Comparison of ENCODE assay signal across 22 mouse cellular contexts in the genomic region with DNA sequence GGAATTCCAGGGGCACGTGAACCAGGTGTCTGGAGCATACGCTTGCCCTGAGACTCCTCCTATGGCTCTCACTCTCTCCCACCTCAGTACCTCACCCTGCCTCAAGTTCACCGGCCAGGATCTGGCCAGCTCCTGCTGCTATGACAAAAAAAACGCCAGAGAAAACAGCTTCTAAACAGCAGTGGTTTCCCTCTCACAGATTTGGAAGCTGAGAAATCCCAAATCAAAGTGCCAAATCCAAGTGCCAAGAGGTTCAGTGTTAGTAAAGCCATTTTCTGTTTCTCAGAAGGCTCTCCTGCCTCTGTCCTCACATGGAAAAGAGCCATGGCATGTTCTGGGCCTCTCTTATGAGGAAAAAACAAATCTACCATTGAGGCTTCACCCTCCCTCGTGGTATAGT. TPM values are rescaled to one million over a fixed set of nuclear protein-coding genes. Genes with fewer than 3 reads are reported as not detected.
A peak's percentile ranks its signal among the peaks of the same experiment; 100 is the strongest.
DNase-seq lines count a peak whose midpoint lies in the region; ATAC-seq and TF ChIP-seq lines count a peak whose summit lies in the region.
"Had no signal": no experiment of that assay in that cellular context is flagged by ENCODE, and none has a peak within 500 bp of the region (broad histone marks: within the 10 kb centered on the region; RNA-seq: fewer than 3 reads in every experiment).

No protein-coding gene starts in this region.

- no peaks in the 10 kb centered on the region for H3K36me3 ChIP-seq in lung, postnatal 0 days (ENCODE audit: insufficient read depth, low read length)
- H3K36me3 ChIP-seq in thymus, adult 2 months (ENCODE audit: control insufficient read depth, insufficient read depth, low read length): no peaks in the 10 kb centered on the region
- H3K36me3 ChIP-seq: forebrain, embryonic 10.5 days; heart, embryonic 10.5 days had no signal

- H3K27ac ChIP-seq in gastrocnemius, adult 2 months: peak overlapping the region; percentile 35; the same call in 1 of the 2 replicates
- H3K27ac ChIP-seq in lung, postnatal 0 days (ENCODE audit: low read length): peak overlapping the region; percentile 16; the same call in 1 of the 2 replicates
- peak overlapping the region; percentile 10; the same call in 1 of the 2 replicates for H3K27ac ChIP-seq in thymus, adult 2 months (ENCODE audit: control insufficient read depth, insufficient read depth, low read length)
- H3K27ac ChIP-seq: forebrain, embryonic 10.5 days; forebrain, embryonic 13.5 days; heart, embryonic 10.5 days; heart, embryonic 13.5 days; hindbrain, embryonic 14.5 days; hindbrain, postnatal 0 days had no signal

- no peak for TF ChIP-seq CTCF in gastrocnemius, adult 2 months (IDR thresholded peaks at IDR 0.05)
- TF ChIP-seq CTCF in lung, postnatal 0 days (IDR thresholded peaks at IDR 0.05): no peak
- no peak for TF ChIP-seq CTCF in thymus, adult 2 months (IDR thresholded peaks at IDR 0.05; ENCODE audit: borderline replicate concordance, control insufficient read depth, extremely low read depth, insufficient read depth, low read length, poor library complexity)

- H3K27me3 ChIP-seq in lung, postnatal 0 days (replicated peaks; ENCODE audit: insufficient read depth, low read length): no peaks in the 10 kb centered on the region
- H3K27me3 ChIP-seq in thymus, adult 2 months (ENCODE audit: control insufficient read depth, insufficient read depth, low read length): no peaks in the 10 kb centered on the region
- H3K27me3 ChIP-seq: forebrain, embryonic 13.5 days; heart, embryonic 13.5 days had no signal

- no peak overlapping the region for H3K4me2 ChIP-seq in lung, postnatal 0 days (replicated peaks; ENCODE audit: low read depth, low read length)
- H3K4me2 ChIP-seq: forebrain, embryonic 13.5 days; heart, embryonic 13.5 days; hindbrain, embryonic 14.5 days had no signal

- 74% methylated on average over 5 of the region's 5 CpGs for WGBS in lung, postnatal 0 days
- 74% methylated on average over 5 of the region's 5 CpGs for WGBS in thymus, adult 2 months

- H3K4me1 ChIP-seq in lung, postnatal 0 days (ENCODE audit: insufficient read depth, low read depth, low read length): peaks cover 26% of the 10 kb centered on the region
- peaks cover 54% of the 10 kb centered on the region for H3K4me1 ChIP-seq in thymus, adult 2 months (replicated peaks; ENCODE audit: control insufficient read depth, insufficient read depth, low read length)
- H3K4me1 ChIP-seq: forebrain, embryonic 13.5 days had no signal

- H3K9ac ChIP-seq in lung, postnatal 0 days (replicated peaks; ENCODE audit: low read depth): no peak overlapping the region
- H3K9ac ChIP-seq: forebrain, embryonic 13.5 days; heart, embryonic 13.5 days; hindbrain, embryonic 14.5 days had no signal

- no peak for TF ChIP-seq POLR2A in thymus, adult 2 months (IDR thresholded peaks at IDR 0.05; ENCODE audit: control insufficient read depth, extremely low read depth, insufficient read depth, low read length, poor library complexity)

- no peak; the same call in 1 of the 2 replicates for ATAC-seq in lung, postnatal 0 days
- ATAC-seq: forebrain, embryonic 13.5 days; forebrain, embryonic 16.5 days had no signal

- TF ChIP-seq EP300 in lung, postnatal 0 days (IDR thresholded peaks at IDR 0.05): no peak

- no peak overlapping the region for H3K4me3 ChIP-seq in gastrocnemius, adult 2 months
- H3K4me3 ChIP-seq in lung, postnatal 0 days (ENCODE audit: low read depth, low read length): no peak overlapping the region
- no peak overlapping the region for H3K4me3 ChIP-seq in thymus, adult 2 months (ENCODE audit: control insufficient read depth, insufficient read depth, low read length)
- H3K4me3 ChIP-seq: forebrain, embryonic 10.5 days; forebrain, embryonic 13.5 days; heart, embryonic 10.5 days; heart, embryonic 13.5 days had no signal

- H3K9me3 ChIP-seq in lung, postnatal 0 days (ENCODE audit: low read length): no peaks in the 10 kb centered on the region
- H3K9me3 ChIP-seq: forebrain, embryonic 10.5 days; forebrain, embryonic 13.5 days; heart, embryonic 10.5 days; heart, embryonic 13.5 days had no signal

- intact Hi-C loops in gastrocnemius, adult 2 months (cut with DNase I): no loop called here

- no peak for DNase-seq in gastrocnemius, adult 2 months
- DNase-seq in gastrocnemius, postnatal 25 days: no peak
- DNase-seq in lung, postnatal 0 days (ENCODE audit: low spot score): no peak
- no peak for DNase-seq in lung, postnatal 25 days (ENCODE audit: low spot score)
- DNase-seq in thymus, adult 2 months: no peak
- no peak for DNase-seq in thymus, postnatal 25 days
- DNase-seq in kidney, adult 11 months: no peak
- no peak for DNase-seq in layer of hippocampus, postnatal 14 days (ENCODE audit: low spot score in 2 of 2)
- DNase-seq: adrenal gland, adult 8-10 months; adrenal gland, postnatal 25 days; cerebellum, adult 18-20 months; cerebellum, adult 9-10 months; cerebellum, postnatal 14 days; gastrocnemius, postnatal 14 days; heart, postnatal 14 days had no signal

RNA-seq across cellular contexts. Expression of a gene that starts 11.8 kb away (rescaled TPM):
- total RNA-seq in gastrocnemius, adult 2 months (2021): 10 to 100 TPM in 1 of 2 experiments, 1 to 10 TPM in 1; 6.4 to 14.3 TPM
- 1 to 10 TPM; 6.0 to 8.1 TPM for total RNA-seq in gastrocnemius, postnatal 25 days (2021)
- 17.7 and 19.3 TPM in 2 replicates for polyA plus RNA-seq in lung, postnatal 0 days (2015; fragmentation: Nextera tagmentation; extraction: Ambion mirVana)
- polyA plus RNA-seq in thymus, adult 2 months (2012; rRNA removed): 25.4 and 33.8 TPM in 2 replicates
- total RNA-seq in layer of hippocampus, postnatal 14 days (2021): 1 to 10 TPM; 4.0 to 4.4 TPM
